Mouse (Mus musculus) spleen, adult 18-20 months (tissue): Measurements from ENCODE around the gene Mex3d.

Source experiments
- DNase-seq, 2 experiments: peaks; one replicate each; pipeline ENCODE4 v3.0.0; 2022; ENCODE audit warnings: mixed read lengths in 2 of 2

Mex3d gene

DNA sequence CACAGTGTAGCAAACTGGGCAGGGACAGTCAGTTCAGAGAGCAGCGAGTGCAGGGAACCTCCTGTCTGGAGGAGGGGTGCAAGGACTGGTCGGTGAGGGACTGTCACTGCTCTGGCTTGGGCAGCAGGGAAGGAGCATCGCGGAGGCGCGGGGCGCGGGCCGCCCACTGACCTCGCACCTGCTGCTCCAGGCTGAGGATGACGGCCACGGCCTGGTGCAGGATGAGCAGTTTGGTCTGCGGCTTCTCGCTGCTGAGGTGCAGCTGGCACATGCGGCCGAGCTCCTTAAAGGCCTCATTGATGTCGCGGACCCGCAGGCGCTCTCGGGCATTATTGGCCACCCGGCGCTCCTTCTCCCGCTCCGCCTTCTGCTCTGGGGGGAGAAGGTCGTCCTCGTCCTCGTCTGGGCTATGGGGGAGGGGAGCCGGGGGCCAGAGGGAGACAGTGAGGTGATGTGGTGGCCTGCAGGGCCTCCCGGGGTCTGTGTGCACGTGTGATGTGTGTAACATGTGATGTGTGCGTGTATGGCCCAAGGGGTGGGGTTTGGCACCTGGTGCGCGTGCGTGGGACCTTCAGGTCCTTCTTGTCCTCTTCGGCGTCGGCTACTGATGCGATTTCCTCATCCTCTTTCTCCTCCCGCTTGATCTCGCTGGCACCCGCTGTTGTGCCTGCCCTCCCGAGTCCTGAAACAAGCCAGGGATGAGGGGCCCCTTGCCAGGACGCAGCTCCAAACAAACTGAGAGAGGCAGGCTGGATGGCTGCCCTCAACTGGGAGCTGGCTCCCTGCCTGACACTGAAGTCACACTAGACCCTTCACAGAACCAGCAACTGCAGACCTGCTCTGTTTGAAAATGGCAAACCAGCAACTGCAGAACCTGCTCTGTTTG is 25.4 kb upstream of the Mex3d start:
- DNase-seq: no peak

DNA sequence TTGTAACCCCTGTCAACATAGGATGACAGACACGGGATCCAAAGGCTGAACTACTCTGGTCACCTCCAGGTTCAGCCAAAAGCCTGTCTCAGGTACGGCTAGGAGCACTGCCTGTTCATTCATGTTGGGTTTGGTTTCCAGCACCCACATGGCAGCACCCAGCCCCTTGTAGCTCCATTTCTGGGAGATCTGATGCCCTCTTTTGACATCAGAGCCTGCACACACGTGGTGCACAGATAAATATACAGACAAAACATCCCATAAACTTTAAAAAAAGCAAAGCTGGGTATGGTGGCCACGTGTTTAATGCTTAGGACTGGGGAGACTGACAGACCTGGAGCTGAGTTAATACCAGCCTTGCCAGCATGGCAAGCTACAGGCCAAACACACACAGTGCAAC is 20.5 kb upstream of the Mex3d start:
- DNase-seq: no peak

DNA sequence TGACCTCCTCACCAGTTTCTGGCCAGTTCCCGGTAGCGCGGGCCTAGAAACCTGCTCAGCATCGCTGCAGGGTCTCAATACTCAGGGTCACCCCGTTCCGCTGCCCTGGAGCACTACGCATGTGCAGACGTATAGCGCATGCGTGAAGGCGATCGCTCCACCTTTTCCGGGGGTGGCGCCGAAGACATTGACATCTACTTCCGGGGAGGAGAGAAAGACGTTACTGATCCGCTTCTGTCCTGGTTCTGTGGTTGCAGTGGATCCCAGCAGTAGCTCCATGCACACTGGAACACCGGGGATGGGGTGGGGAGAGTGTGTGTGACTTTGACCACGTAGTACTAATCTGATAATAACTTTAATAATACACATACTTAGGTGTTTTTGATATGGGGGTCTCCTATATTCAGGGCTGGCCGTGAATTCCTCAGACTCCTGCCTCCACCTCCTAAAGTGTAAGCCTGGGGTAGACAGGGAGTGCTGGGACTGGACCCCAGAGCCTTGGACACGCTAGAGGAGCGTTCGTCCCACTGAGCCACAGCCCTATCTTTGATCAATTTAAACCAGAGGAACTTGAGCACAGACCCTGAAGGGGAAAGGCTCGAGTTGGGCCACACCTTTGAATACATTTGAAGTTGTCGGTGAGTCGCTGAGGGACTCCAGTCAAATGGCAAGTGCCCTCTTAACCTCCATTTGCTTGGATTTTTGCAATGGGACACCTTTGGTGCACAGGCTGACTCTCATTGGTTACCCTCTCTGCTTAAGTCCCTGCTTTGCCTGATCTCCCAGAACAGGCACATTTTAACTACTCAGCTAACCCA is 19.4 kb upstream of the Mex3d start, which contains the start of gene Uqcr11:
Gene Uqcr11 (minus strand): TSS at position 147 of the 818 bp plus-strand sequence.
- peak; percentile 83 to 84 for DNase-seq

DNA sequence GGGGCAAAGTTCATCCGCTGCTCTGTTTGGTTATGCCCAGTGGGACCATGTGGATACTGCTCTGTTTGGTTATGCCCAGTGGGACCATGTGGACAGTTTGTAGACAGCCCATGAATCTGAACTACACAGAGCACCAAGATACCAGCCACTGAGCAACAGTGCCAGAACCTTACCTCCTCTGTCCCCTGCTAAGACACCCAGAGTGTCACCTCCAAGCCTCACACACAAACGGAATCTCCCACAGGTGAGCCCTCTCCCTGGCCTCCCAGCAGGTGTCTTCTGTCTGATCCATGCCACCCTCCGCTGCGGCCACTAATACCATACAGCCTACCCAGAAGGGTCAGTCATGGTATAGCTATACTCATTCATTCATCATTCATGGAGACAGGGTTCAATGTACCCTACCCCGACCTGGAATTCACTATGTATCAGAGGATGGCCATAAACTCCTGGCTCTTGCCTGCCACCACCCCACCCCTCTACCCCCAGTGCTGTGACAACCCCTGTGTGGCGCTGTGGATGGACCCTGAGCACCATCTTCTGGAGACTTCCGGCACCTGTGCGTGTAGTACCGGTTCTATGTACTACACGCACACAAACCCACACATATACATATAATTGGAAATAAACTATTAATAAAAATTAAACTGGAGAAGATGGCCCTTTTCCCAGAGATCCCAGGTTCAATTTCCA is 18.2 kb upstream of the Mex3d start:
- DNase-seq: no peak

DNA sequence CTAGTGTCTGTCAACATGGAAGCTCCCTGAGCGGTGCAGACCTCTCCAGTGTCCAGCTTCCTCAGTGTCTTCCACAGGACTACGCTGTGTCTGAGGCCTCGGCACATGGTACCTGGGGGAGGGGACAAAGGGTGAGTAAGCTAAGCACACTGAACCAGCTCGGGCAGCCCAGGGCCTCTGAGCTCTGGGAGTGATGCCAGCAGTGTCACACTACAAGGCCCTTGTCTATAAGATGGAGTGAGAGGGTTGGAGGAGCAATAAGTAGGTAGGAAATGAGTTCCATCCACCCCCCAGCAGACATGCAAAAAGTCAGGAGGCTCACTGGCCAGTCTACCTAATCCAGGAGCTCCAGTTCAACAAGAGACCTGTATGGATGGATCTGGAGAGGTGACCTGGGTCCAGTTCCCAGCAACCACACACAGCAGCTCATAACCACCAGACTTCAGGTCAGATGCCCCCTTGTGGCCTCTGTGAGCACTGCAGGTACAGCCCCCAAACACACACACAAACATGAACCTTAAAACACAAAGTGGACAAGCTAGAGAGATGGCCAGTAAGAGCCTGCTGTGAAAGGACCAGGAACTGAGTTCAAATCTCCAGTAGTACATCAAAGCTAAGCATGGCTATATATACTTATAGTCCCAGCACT is 15.7 kb upstream of the Mex3d start:
- DNase-seq: peak in 1 of 2 experiments; percentile 37

DNA sequence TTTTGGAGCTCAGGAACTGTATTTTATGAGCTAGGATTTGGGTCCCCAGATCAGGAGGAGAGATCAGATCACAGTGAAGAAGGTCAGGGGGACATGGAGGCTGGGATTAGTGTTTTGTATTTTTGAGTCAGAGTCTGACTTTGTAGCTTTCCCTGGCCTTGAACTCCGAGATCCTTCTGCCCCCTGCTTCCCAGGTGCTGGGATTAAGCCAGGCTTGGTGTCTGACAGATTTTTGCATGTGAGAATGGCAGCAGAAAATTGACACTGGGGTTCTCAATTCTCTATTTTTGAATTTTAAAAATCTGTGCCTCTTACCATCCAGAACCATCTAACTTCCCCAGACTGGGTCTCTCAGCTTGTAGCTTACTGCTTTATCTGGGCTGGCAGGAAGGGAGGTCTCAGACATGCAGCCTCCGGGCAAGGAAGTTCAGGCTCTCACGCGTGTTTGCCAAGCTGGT is 13.3 kb upstream of the Mex3d start:
- no peak for DNase-seq

DNA sequence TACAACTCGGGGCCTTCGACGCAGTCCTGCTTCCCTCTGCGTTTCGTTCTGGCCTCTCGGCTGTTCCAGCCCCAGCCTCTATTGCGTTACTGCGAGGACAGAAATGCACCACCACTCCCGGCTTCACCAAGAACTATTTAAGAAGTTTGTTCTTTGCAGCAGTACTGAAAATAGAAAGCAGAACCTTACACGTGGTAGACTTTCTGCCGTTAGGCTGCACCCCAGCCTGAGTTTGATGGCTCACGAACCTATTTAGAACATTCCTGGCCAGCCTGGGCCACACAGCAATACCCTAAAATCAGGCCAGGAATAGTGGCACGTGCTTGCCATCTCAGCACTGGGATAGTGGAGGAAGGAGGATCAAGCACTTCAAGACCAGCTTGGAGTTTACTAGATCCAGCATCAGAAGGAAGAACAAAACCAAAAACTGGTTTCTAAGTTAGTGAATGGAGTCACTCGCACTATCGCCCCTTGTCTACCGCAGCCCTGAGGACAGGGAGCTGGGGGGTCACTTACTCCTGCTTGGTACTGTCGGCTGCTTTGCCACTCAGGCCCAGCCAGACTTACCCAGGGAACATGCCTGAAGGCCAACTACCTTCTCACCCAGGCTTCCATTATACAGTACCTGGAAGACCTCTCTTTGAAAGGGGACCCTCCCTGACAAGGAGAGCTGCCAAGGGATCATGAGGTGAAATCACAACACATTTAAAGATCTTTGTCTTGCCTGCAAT is 12.7 kb upstream of the Mex3d start:
- DNase-seq: no peak

DNA sequence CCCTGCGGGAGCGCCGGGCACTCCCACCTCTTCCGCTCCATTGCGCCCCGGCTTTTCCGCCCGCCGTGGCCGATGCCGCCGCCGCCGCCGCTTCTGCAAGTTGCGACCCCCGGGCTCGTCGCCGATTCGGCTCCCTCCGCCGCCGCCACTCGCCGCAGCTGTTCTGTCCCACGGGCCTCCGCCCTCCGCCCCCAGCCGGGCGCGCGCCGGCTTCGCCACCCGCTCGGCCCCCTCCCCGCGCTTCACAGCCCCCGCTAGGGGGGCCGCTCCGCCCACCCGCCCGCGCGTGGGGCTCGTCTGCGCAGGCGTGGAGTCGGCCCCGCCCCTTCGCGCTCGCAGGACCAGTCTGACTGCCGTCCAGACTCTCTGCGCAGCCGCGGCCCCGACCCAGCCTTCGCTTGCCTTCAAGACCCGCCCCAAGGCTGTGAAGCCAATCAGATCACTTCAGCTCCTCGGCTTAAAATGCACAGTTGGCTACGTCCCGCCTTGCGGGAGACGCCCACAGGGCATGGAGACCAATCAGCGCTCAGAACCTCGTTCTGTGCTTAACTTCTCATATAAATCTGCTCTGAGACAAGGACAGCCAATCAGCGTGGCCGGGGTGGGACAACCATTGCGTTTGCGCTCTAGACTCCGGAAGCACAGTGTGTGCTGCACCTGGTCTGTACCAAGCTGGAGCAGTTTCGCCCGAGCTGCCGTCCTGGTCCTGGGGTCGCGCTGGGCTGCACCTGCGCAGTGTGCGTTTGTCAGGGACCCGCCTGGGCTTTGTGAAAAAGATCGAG is 11.9 kb upstream of the Mex3d start, which contains the start of gene Mbd3:
Gene Mbd3 (minus strand): TSS at position 360 of the 782 bp plus-strand sequence.
- peak; percentile 98 to 100 for DNase-seq

DNA sequence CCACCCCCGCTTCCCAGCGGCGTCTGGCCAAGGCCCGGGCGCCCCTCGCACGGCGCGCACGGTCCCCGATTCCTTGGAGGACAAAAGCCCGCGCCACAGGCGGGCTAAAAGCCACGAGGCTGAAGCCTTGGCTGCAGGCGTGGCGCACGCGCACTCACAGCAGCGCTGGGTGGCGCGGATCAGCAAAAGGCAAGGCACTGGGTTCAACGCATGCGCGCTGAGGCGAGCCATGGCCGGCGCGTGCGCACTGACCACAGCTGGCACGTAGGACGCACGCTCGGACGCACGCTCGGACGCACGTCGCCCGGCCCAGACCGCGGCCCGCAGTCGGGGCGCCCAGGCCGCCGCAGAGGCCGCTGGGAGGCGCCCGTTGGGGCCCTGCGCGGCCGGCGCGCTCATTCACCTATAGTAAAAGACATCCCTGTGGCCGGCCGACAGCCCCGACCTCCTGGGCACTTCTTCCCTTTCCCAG is 11.3 kb upstream of the Mex3d start:
- DNase-seq: peak; percentile 96 to 97

DNA sequence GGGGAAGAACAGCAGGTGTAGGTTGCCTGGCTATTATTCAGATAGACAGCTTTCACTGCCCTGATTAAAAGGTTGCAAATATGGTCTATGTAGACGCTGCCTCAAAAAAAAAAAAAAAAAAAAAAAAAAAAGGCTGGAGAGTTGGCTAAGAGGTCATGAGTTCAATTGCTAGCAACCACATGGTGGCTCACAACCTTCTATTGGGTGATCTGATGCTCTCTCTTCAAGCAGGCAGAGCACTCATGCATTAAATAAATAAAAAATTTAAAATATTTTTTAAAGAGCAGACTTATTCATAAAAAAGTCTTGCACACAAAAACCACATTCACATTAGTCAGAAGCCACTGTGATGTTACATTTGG is 10.7 kb upstream of the Mex3d start:
- no peak for DNase-seq

DNA sequence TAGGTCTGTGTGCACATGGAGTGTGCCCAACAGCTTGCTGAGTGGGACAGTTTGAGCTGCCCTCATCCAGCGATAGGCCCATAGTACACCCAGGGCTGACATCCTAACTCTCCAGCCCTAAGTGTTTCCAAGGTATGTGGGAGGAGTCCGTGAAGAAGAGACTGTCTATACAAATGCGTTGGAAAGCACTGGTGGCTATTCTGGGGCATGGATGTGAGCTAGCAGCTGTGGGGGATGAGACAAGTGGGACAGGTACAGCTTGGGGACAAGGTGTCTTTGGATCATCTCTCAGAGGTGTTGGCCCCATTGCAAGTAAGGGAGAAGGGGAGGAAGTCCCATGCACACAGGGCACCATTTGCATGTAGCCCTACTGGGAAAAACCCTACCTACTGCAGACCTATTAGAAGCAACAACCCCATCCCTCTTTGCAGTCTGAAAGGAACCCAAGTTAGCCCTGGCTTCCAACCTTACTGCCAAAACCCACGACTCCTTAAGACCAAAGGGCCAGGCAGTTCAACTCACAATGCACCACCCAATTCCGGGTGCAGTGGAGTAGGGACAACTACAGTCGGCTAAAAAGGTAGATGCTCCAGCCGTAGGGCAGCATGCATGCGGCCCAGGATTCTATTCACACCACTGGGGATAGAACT is 10.2 kb upstream of the Mex3d start:
- DNase-seq: no peak

DNA sequence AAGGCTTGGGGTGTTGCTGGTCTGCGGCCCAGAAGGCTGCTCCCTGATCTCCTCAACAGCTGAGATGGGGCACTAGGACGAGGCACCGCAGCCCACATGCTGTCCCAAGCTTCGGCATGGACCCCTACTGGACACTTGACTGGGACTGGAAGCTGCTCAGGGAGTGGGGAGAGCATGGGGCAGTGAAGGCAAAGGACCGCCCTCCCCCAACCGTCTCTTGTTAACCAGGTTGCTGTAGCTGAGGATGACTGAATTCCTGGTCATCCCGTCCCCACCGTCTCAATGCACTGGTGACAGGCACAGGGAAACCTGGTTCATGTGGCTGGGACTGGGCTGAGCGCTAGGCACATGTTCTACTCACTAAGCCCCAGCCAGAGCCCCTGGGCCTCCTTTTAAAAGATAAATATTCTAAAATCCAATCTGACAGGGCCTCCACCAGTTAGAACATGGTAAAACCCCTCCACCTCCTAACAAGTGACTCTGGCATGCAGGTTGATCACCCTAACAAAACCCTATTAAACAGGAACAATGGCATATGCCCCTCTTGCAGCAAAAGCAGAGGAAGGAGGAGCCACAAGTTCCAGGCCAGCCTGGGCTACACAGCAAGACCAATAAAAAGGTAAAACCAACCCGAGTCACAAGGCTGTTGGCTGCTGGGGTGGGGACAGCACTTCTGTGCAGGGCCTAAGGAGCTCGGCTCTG is 9.5 kb upstream of the Mex3d start:
- no peak for DNase-seq

DNA sequence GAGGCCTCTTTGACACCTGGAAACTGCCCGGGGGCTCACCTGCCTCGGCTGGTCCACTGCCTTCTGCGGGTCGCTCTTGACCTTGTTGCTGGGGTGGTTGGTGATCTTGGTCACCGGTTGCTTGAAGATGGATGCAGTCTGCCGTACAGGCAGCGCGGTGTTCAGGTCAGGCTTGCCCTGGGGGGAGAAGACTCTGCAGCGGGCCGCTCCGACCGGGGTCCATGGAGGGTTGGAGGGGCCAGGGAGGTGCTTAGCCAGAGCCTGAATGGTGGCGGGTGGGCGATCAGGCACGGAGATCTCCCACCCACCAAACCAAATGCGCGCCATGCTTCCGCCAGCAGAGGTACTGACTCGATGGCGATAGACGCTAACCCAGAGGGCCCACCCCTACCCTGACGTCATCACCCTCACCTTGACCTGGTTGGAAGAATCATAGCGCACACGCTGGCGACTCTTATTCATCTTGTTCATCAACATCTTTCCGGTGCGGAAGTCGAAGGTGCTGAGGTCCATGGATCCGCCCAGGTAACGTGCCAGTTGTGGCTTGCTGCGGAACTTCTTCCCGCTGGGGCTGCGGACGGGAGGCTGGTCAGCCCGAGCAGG is 7.7 kb upstream of the Mex3d start:
- DNase-seq: no peak

DNA sequence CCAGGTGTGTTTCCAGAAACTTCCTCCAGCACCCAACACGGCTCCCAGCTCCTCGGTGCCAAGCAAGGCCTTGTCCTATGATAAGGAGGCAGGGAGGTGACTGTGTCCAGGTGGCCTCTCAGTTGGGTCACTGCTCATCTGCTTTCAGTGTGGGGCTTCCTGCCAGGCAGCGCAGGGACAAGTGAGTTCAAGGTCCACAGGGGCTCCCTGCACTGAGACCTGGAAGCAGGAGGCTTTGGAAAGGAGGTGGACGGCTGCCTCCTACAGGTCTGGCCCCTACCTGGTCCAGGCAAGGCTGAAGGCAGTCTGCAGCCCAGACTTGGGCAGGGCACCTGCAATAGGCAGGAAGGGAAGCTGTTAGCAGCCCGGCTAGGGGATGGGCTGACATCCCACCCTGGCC is 5.2 kb upstream of the Mex3d start:
- no peak for DNase-seq

DNA sequence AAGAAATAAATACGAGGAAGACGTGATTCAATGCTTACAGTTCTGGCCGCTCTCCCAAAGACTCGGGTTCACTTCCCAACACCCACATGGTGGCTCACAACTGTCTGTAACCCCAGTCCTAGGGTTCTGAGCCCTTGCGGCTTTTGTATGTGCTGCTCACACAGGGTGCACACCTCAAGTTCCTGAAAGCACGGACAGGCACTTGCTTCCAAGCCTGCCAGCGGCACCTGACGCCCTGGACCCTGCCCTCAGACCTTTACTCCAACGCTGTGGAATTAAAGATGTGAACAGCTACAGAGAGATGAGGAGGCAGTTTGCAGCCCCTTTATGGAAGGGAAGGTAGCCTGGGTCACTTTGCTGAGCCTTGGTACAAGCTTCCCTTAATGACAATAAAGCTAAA is 3.2 kb upstream of the Mex3d start:
- no peak for DNase-seq

DNA sequence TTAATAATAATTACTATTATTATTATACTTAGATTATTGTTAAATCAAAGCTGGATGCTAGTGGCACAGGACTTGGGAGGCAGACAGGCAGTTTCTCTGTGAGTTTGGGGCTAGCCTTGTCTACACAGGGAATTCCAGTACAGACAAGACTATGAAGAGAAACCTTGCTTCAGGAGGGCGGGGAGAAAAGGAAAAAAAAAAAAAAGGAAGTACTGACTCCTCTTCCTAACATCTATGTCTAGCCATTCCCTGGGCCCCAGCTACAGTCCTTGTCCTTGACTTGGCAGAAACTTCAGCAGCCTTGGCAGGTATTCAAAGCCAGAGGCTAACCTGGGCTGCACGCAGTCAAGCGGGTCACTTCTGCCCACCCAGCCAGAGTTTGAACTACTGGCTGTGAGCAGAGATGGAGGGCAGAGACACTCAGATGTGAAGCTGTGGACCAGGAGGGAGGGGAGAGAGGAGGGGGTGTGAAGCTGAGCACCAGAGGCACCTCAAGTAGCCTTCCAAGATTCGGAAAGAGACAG is 1.8 kb upstream of the Mex3d start:
- DNase-seq: no peak

DNA sequence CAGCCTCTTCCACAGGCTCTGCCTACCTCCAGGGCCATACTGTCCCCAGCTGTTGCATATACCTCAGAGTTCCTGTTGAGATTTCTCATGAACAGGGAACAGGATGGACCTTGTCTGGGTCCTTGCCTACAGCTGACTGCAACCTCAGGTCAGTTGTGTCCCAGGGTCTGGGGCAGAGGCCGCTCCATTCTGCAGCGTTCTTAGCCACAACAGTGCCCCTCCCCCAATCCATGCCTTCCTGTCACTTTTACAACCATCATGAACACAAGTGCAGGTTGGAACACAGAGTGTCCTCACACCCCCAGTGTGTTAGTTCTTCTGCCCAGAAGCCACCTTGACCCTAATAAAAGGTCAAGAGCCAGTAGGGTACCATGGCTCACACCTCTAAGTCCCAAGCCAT is 1.3 kb upstream of the Mex3d start:
- no peak for DNase-seq

DNA sequence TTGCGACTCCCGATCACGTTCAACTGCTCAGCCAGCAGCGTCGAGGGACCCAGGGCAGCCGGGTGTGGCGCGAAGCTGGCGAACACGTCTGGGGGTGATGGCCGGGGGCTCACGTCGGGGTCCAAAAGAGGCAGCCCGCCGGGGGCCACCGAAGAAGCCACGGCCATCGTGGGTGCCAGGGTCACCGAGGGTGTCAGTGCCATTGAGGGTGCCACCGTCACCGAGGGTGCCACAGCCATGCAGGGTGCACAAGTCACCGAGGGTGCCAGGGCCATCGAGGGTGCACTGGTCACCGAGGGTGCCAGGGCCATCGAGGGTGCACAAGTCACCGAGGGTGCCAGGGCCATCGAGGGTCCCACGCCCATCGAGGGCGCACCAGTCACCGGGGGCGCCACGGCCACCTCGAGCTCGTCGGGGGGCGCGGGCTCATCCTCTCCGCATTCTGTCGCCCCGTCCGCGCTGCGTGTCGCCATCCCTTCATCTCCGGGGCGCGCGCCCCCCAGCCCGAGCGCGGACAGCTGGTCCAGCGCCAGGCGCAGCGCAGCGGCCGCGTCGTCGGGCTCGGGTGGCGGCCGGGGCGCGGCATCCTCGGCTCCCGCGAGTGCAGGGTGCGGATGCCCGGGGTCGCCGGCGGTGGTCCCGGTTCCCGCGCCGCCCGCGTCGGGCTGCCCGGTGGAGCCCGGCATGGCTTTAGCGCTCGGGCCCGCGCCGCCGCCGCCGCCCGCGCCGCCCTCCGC is 556 bp downstream of the Mex3d start:
- no peak for DNase-seq
